Mouse (Mus musculus): ENCODE data around the gene Kat2a. TPM values are rescaled to one million over a fixed set of nuclear protein-coding genes. Genes with fewer than 3 reads are reported as not detected.
"Not testable (repeated sequence)": the region's sequence is repeated elsewhere in the genome, so short reads cannot be mapped to it uniquely, and the experiment has no call there.

Kat2a gene
- total RNA-seq, 2 experiments from 2014 or later, result 11.9 to 12.1 TPM

- TF ChIP-seq CTCF (IDR thresholded peaks at IDR 0.05), result no peak
- intact Hi-C loops (cut with DNase I), result no loop called here
- DNase-seq, result no peak
- Histone ChIP-seq H3K4me3 (no peak overlapping the region), H3K27ac (no peak overlapping the region)
Measured at GRCm38 (mm10) chr11:100681826-100682225, 30.4 kb downstream of the Kat2a start.

GRCm38 (mm10) chr11:100677810-100678209 lies 34.5 kb downstream of the Kat2a start:
- TF ChIP-seq CTCF (IDR thresholded peaks at IDR 0.05), result no peak
- DNase-seq, result no peak
- intact Hi-C loops (cut with DNase I), result no loop called here
- H3K4me3 ChIP-seq, result no peak overlapping the region
- 0 out of 2 replicates have a peak overlapping the region, but pooled peaks have one; percentile 9 for H3K27ac ChIP-seq

DNA sequence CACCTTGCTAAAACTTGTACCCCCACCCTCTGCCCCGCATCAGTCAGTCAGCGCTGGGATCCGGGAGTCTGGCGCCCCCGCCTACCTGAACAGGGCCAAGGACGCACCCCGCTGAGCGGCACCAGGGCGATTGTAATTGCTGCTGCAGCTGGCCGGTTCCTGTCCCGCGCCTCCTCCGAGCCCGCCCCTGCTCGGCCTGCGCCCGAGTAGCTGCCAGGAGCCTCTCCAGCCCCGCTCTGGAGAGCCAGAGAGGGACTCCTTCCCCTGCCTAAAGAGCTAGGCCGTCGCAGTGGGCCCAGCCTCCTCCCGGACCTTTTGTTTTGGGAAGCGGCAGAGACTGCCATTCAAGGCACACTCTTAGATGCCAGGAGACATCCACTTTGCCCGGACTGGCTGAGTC lies 39.1 kb downstream of the Kat2a start:
- H3K27ac ChIP-seq, result peak overlapping the region; percentile 80
- no peak for TF ChIP-seq CTCF (IDR thresholded peaks at IDR 0.05)
- intact Hi-C loops (cut with DNase I), result no loop called here
- peak overlapping the region; percentile 63 for H3K4me3 ChIP-seq
- DNase-seq, result peak; percentile 83

GRCm38 (mm10) chr11:100671956-100672355 lies 40.3 kb downstream of the Kat2a start:
- no peak for TF ChIP-seq CTCF (IDR thresholded peaks at IDR 0.05)
- intact Hi-C loops (cut with DNase I), result no loop called here
- DNase-seq, result no peak
- H3K4me3 ChIP-seq, result no peak overlapping the region
- no peak overlapping the region for H3K27ac ChIP-seq

DNA sequence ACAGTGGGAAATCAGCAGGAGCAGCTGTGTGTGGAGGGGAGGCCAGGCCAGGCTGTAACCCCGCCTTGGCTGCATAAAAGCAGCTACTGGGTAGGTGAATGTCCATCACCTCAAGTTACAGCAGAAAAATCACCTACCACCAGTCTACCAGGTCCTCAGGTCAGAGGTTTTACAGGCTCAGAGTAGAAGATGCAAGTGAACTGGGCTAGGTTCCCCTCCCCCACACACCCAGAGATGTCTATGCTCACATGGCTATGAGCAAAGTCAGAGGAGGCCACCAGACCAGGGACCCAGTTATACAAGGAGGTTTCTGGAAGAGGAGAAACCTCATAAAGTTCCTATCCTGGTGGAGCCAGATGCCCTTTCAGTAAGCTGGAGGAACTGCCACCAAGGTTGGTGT lies 41.2 kb downstream of the Kat2a start:
- no peak overlapping the region for H3K4me3 ChIP-seq
- no peak for DNase-seq
- TF ChIP-seq CTCF (IDR thresholded peaks at IDR 0.05), result no peak
- H3K27ac ChIP-seq, result peak overlapping the region; percentile 20; the same call in 1 of the 2 replicates
- intact Hi-C loops (cut with DNase I), result no loop called here

DNA sequence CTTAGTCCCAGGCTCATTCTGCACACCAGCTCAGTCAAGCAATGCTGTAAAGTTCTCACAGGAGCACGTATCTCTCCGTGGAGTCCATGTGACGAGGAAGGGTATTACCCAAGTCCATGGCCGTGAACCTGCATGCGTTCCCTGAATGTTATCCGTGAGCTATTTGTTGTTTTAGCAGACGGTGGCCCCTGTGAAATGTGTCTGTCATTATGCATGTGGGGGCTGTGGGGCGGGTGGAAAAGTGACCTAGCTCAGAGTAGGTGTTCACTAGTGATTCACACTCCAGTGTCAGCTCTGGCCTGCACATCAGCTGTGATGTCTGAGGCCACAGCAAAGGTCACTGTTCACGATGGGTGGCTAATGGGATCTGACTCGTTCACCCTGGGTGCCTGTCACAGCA lies 52.5 kb downstream of the Kat2a start:
- no peak for DNase-seq
- Histone ChIP-seq H3K4me3 (no peak overlapping the region), H3K27ac (no peak overlapping the region)
- intact Hi-C loops (cut with DNase I), result no loop called here
- TF ChIP-seq CTCF (IDR thresholded peaks at IDR 0.05), result no peak

DNA sequence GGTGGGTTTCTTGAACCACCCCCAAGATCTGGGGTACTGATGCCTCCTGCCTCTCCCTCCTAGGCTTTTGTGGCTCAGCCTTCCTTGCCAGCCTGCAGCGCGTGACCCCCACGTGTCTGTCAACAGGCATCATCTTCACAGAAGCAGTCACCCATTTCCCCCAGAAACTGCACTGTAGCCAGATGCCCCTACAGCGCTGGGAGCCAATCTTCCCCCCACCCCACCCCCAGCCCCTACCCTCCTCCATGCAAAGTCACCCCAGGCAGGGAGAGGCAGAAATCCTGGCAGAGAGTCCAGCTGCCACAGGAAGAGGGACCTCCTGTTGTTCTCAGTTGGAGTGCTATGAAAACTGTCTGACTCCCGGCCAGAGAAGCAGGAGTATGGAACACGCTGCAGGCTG lies 55.8 kb downstream of the Kat2a start:
- TF ChIP-seq CTCF (IDR thresholded peaks at IDR 0.05), result no peak
- H3K4me3 ChIP-seq, result no peak overlapping the region
- no peak for DNase-seq
- no peak overlapping the region for H3K27ac ChIP-seq
- intact Hi-C loops (cut with DNase I), result no loop called here

DNA sequence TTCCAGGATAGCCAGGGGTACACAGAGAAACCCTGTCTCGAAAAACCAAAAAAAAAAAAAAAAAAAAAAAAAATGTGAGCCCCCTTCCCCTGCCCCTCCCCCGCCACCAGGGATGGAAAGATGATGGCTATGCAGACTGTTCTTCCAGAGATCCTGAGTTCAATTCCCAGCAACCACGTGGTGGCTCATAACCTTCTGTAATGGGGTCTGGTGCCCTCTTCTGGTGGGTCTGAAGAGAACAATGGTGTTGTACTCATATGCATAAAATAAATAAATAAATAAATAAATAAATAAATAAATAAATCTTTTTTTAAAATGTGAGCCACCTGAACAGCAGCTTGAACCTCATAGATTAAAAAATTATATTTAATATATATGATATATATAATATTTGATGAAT lies 56.7 kb downstream of the Kat2a start:
- H3K27ac ChIP-seq; intact Hi-C loops (cut with DNase I); H3K4me3 ChIP-seq; DNase-seq: not testable (repeated sequence)
- TF ChIP-seq CTCF (IDR thresholded peaks at IDR 0.05), result peak; percentile 32

Other genes with a start within 250 kb of the Kat2a start
- 1 to 10 TPM; 4.7 to 4.9 TPM for gene Klhl11, start 239.7 kb downstream of the Kat2a start, total RNA-seq (2021)
- 10 to 100 TPM; 10.3 to 19.0 TPM for gene Acly, start 184.5 kb downstream of the Kat2a start, total RNA-seq (2021)
- gene Ttc25, start 166.9 kb downstream of the Kat2a start, total RNA-seq (2021), result under 1 TPM; 0.10 to 0.31 TPM
- 1 to 10 TPM; 3.2 to 4.4 TPM for gene Cnp, start 137.6 kb downstream of the Kat2a start, total RNA-seq (2021)
- gene Nkiras2, start 93.2 kb downstream of the Kat2a start, total RNA-seq (2021), result 10 to 100 TPM; 15.3 to 21.9 TPM
- 100 to 1,000 TPM; 116 TPM for gene Dnajc7, start 92.3 kb downstream of the Kat2a start, total RNA-seq (2021)
- under 1 TPM in 1 of 2 experiments, not detected in 1; 0.39 TPM for gene Zfp385c, start 20.0 kb downstream of the Kat2a start, total RNA-seq (2021)
- under 1 TPM; 0.38 to 0.39 TPM for gene Dhx58, start 8.2 kb downstream of the Kat2a start, total RNA-seq (2021)
- not detected for gene Hspb9, start 1.4 kb upstream of the Kat2a start, total RNA-seq (2021)
- 10 to 100 TPM; 37.6 to 40.9 TPM for gene Rab5c, start 25.8 kb upstream of the Kat2a start, total RNA-seq (2021)
- not detected for gene Kcnh4, start 47.5 kb upstream of the Kat2a start, total RNA-seq (2021)
- not detected for gene Hcrt, start 50.5 kb upstream of the Kat2a start, total RNA-seq (2021)
- gene Ghdc, start 58.5 kb upstream of the Kat2a start, total RNA-seq (2021), result 1 to 10 TPM; 4.3 to 6.9 TPM
- 100 to 1,000 TPM; 139 to 145 TPM for gene Stat5b, start 138.3 kb upstream of the Kat2a start, total RNA-seq (2021)
- 10 to 100 TPM; 11.7 to 15.8 TPM for gene Stat5a, start 146.9 kb upstream of the Kat2a start, total RNA-seq (2021)
- 10 to 100 TPM; 40.6 to 44.2 TPM for gene Stat3, start 227.1 kb upstream of the Kat2a start, total RNA-seq (2021)

Data from gastrocnemius, adult 2 months (tissue).